Mouse (Mus musculus) limb, embryonic 14.5 days (tissue): ENCODE results near the gene Aip. TPM values are rescaled to one million over a fixed set of nuclear protein-coding genes. Genes with fewer than 3 reads are reported as not detected.

Experiments
- ATAC-seq: fragments of 200-750 bp; cut with Nextera tagmentation; 2 replicates; pipeline ENCODE4 v1.8.0; 2017; ENCODE audit warnings: low read depth, moderate number of reproducible peaks, moderate TSS enrichment; ENCODE audit not compliant: low FRiP score
- DNase-seq: peaks from one replicate; pipeline ENCODE4 v3.0.0-alpha.2; 2015; ENCODE audit warnings: low spot score
- H3K27ac ChIP-seq: fragments of 300-500 bp; sonication (generic); replicated peaks from 2 replicates; pipeline ENCODE4 v1.5.1; 2014; ENCODE audit warnings: low read depth, mild to moderate bottlenecking, low read length, moderate library complexity, mixed read lengths
- H3K27me3 ChIP-seq: fragments of 300-500 bp; sonication (generic); 2 replicates; pipeline ENCODE4 v1.6.1; 2014; ENCODE audit warnings: low read length, mixed read lengths; ENCODE audit not compliant: control insufficient read depth, insufficient read depth
- H3K36me3 ChIP-seq: fragments of 300-500 bp; sonication (generic); 2 replicates; pipeline ENCODE4 v1.6.1; 2014; ENCODE audit warnings: mild to moderate bottlenecking, low read length, moderate library complexity, mixed read lengths; ENCODE audit not compliant: control insufficient read depth, insufficient read depth
- H3K4me1 ChIP-seq: fragments of 300-500 bp; sonication (generic); 2 replicates; pipeline ENCODE4 v1.6.1; 2014; ENCODE audit warnings: antibody characterized with exemption, low read length, mixed read lengths; ENCODE audit not compliant: control insufficient read depth, insufficient read depth
- H3K4me2 ChIP-seq: fragments of 300-500 bp; sonication (generic); replicated peaks from 2 replicates; pipeline ENCODE4 v1.6.1; 2014; ENCODE audit warnings: low read depth, mild to moderate bottlenecking, low read length, moderate library complexity; ENCODE audit not compliant: severe bottlenecking
- H3K4me3 ChIP-seq: fragments of 300-500 bp; sonication (generic); replicated peaks from 2 replicates; pipeline ENCODE4 v1.5.1; 2014; ENCODE audit warnings: low read length
- H3K9ac ChIP-seq: fragments of 300-500 bp; sonication (generic); 2 replicates; pipeline ENCODE4 v1.6.1; 2014; ENCODE audit warnings: mild to moderate bottlenecking, low read depth, low read length, moderate library complexity; ENCODE audit not compliant: severe bottlenecking
- H3K9me3 ChIP-seq: fragments of 300-500 bp; sonication (generic); 2 replicates; pipeline ENCODE4 v1.6.1; 2016; ENCODE audit warnings: low read length; ENCODE audit not compliant: control insufficient read depth
- POLR2A ChIP-seq: fragments of 200-500 bp; IDR thresholded peaks from 2 replicates; pipeline ENCODE4 v1.8.0; 2012; ENCODE audit warnings: inconsistent platforms, mild to moderate bottlenecking, moderate library complexity, borderline replicate concordance; ENCODE audit not compliant: insufficient read depth, insufficient read length; ENCODE audit errors: extremely low read depth
- WGBS: fragments of 180-500 bp; shearing (Covaris S2); extraction: QIAGEN DNeasy Blood & Tissue Kit; methylation state at CpG from one replicate; pipeline ENCODE4 v1.1.7; 2014; 5-methylcytosine and 5-hydroxymethylcytosine counted together
- polyA plus RNA-seq, 2 experiments: library from polyadenylated mRNA; depleted of rRNA in 1 of 2; stranded (reverse) in 1 of 2; unstranded in 1 of 2; fragments of >200 nt; fragmentation: Nextera tagmentation in 1 of 2; extraction: Ambion mirVana in 1 of 2; gene quantifications; 2 replicates each; pipeline versions ENCODE4 v1.2.1 to v1.2.3; 2012 to 2014

The Aip gene
- polyA plus RNA-seq, 2 experiments = 86.4 to 119 TPM

GRCm38 (mm10) chr19:4169378-4169784, 43.7 kb upstream of the Aip start:
- DNase-seq (peak; percentile 100), ATAC-seq (peak; percentile 95)
- Histone ChIP-seq H3K9me3 (no peaks in the 10 kb centered on the region), H3K4me1 (peaks cover 13% of the 10 kb centered on the region), H3K4me3 (peak overlapping the region; percentile 50), H3K27ac (peak overlapping the region; percentile 85), H3K4me2 (peak overlapping the region; percentile 94), H3K36me3 (no peaks in the 10 kb centered on the region), H3K27me3 (no peaks in the 10 kb centered on the region), H3K9ac (peak overlapping the region; percentile 86)
- WGBS = 3% methylated on average over 43 of the region's 43 CpGs
- TF ChIP-seq POLR2A = peak; percentile 94

- TF ChIP-seq POLR2A = no peak
Measured at GRCm38 (mm10) chr19:4166678-4167476, 41.2 kb upstream of the Aip start.

DNA sequence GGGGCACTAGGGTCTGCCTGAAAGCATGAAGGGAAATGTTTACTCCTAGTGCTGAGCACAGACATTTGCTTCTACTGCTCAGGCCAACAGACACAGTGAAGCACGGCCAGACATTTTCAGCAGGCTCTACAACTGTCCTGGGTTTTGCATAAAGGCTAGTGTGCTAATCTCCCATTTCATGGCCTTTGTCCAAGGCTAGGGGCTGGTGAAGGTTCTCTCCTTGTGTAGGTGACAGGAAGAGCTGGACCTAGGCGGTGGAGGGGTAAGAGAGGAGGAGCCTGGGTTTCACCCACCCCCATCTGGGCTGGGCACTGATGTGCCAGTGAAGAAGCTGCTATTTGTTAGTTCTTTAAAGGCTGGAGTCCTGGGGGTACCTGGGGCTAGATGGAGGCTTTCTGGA, 39.1 kb upstream of the Aip start:
- no peak for ATAC-seq
- TF ChIP-seq POLR2A = no peak
- no peak overlapping the region for H3K4me2 ChIP-seq

More at GRCm38 (mm10) chr19:4166678-4167476, 41.2 kb upstream of the Aip start:
- DNase-seq (no peak), ATAC-seq (no peak)
- Histone ChIP-seq H3K4me2 (no peak overlapping the region), H3K4me3 (no peak overlapping the region), H3K27ac (no peak overlapping the region), H3K4me1 (peaks cover 25% of the 10 kb centered on the region), H3K9ac (no peak overlapping the region), H3K36me3 (no peaks in the 10 kb centered on the region), H3K9me3 (no peaks in the 10 kb centered on the region), H3K27me3 (no peaks in the 10 kb centered on the region)
- WGBS = 71% methylated on average over 9 of the region's 9 CpGs

GRCm38 (mm10) chr19:4164100-4164499, 38.4 kb upstream of the Aip start:
- Histone ChIP-seq H3K9me3 (no peaks in the 10 kb centered on the region), H3K4me3 (no peak overlapping the region), H3K27me3 (no peaks in the 10 kb centered on the region), H3K4me2 (peak overlapping the region; percentile 89; the same call in 1 of the 2 replicates), H3K4me1 (peaks cover 12% of the 10 kb centered on the region), H3K36me3 (peaks cover 21% of the 10 kb centered on the region), H3K27ac (no peak overlapping the region), H3K9ac (no peak overlapping the region)
- no peak for TF ChIP-seq POLR2A
- DNase-seq (no peak), ATAC-seq (no peak)
- 85% methylated on average over 3 of the region's 3 CpGs for WGBS

More for the DNA sequence above, 39.1 kb upstream of the Aip start:
- Histone ChIP-seq H3K9ac (no peak overlapping the region), H3K4me1 (peaks cover 14% of the 10 kb centered on the region), H3K27me3 (no peaks in the 10 kb centered on the region), H3K4me3 (no peak overlapping the region), H3K27ac (no peak overlapping the region), H3K36me3 (peaks cover 15% of the 10 kb centered on the region), H3K9me3 (no peaks in the 10 kb centered on the region)
- no peak for DNase-seq
- 72% methylated on average over 2 of the region's 2 CpGs for WGBS

GRCm38 (mm10) chr19:4163543-4163887, 37.9 kb upstream of the Aip start:
- peak overlapping the region; percentile 89 for H3K4me2 ChIP-seq
- H3K9ac ChIP-seq = peak overlapping the region; percentile 77
- H3K4me1 ChIP-seq = peaks cover 12% of the 10 kb centered on the region
- peaks cover 27% of the 10 kb centered on the region for H3K36me3 ChIP-seq
- no peak for TF ChIP-seq POLR2A
- DNase-seq = no peak
- peak overlapping the region; percentile 70 for H3K27ac ChIP-seq
- WGBS = 40% methylated on average over 4 of the region's 4 CpGs
- no peaks in the 10 kb centered on the region for H3K27me3 ChIP-seq
- H3K4me3 ChIP-seq = peak overlapping the region; percentile 70
- ATAC-seq = peak; percentile 27
- H3K9me3 ChIP-seq = no peaks in the 10 kb centered on the region
